Mouse (Mus musculus) limb, embryonic 11.5 days (tissue): Measurements from ENCODE around the gene Rpl22. TPM values are rescaled to one million over a fixed set of nuclear protein-coding genes. Genes with fewer than 3 reads are reported as not detected.

Experiments
- ATAC-seq: fragments of 200-750 bp; cut with Nextera tagmentation; 2 replicates; pipeline ENCODE4 v1.8.0; 2017; ENCODE audit warnings: low read depth; ENCODE audit not compliant: insufficient number of reproducible peaks, low FRiP score, low TSS enrichment
- DNase-seq: peaks from one replicate; pipeline ENCODE4 v3.0.0-alpha.2; 2015; ENCODE audit warnings: low spot score
- H3K27ac ChIP-seq: fragments of 300-500 bp; sonication (generic); replicated peaks from 2 replicates; pipeline ENCODE4 v1.5.1; 2014; ENCODE audit warnings: low read depth, mild to moderate bottlenecking, low read length
- H3K27me3 ChIP-seq: fragments of 300-500 bp; sonication (generic); 2 replicates; pipeline ENCODE4 v1.6.1; 2014; ENCODE audit warnings: mild to moderate bottlenecking, low read length, mixed read lengths; ENCODE audit not compliant: control insufficient read depth, insufficient read depth
- H3K36me3 ChIP-seq: fragments of 300-500 bp; sonication (generic); 2 replicates; pipeline ENCODE4 v1.6.1; 2014; ENCODE audit warnings: mild to moderate bottlenecking, low read length, moderate library complexity, mixed read lengths; ENCODE audit not compliant: control insufficient read depth, insufficient read depth
- H3K4me1 ChIP-seq: fragments of 300-500 bp; sonication (generic); 2 replicates; pipeline ENCODE4 v1.6.1; 2014; ENCODE audit warnings: low read length, mixed read lengths; ENCODE audit not compliant: control insufficient read depth, insufficient read depth
- H3K4me2 ChIP-seq: fragments of 300-500 bp; sonication (generic); 2 replicates; pipeline ENCODE4 v1.6.1; 2014; ENCODE audit warnings: low read depth, mild to moderate bottlenecking, moderate library complexity; ENCODE audit not compliant: severe bottlenecking
- H3K4me3 ChIP-seq: fragments of 300-500 bp; sonication (generic); 2 replicates; pipeline ENCODE4 v1.5.1; 2014; ENCODE audit warnings: low read depth, low read length
- H3K9ac ChIP-seq: fragments of 300-500 bp; sonication (generic); 2 replicates; pipeline ENCODE4 v1.6.1; 2014; ENCODE audit warnings: mild to moderate bottlenecking, low read length
- H3K9me3 ChIP-seq: fragments of 300-500 bp; sonication (generic); 2 replicates; pipeline ENCODE4 v1.6.1; 2016; ENCODE audit warnings: low read length; ENCODE audit not compliant: control insufficient read depth
- WGBS: fragments of 180-500 bp; shearing (Covaris S2); extraction: QIAGEN DNeasy Blood & Tissue Kit; methylation state at CpG from one replicate; pipeline ENCODE4 v1.1.7; 2014; 5-methylcytosine and 5-hydroxymethylcytosine counted together
- polyA plus RNA-seq: library from polyadenylated mRNA; unstranded; fragments of >200 nt; fragmentation: Nextera tagmentation; extraction: Ambion mirVana; gene quantifications from 2 replicates; pipeline ENCODE4 v1.2.1, GENCODE M21; 2014

Gene Rpl22
- polyA plus RNA-seq, 1 experiment from 2014 or later, result 467 TPM

- no peaks in the 10 kb centered on the region for H3K4me1 ChIP-seq
- H3K36me3 ChIP-seq, result peaks cover 31% of the 10 kb centered on the region
- H3K9me3 ChIP-seq, result no peaks in the 10 kb centered on the region
- DNase-seq, result no peak
- H3K4me2 ChIP-seq, result no peak overlapping the region
- H3K4me3 ChIP-seq, result no peak overlapping the region
- H3K27me3 ChIP-seq, result peaks cover 16% of the 10 kb centered on the region
- 96% methylated on average over 12 of the region's 12 CpGs for WGBS
- no peak overlapping the region for H3K27ac ChIP-seq
- ATAC-seq, result no peak
- no peak overlapping the region for H3K9ac ChIP-seq
Observed at GRCm38 (mm10) chr4:152333587-152333986, 8.0 kb downstream of the Rpl22 start.

- WGBS, result 35% methylated on average over 6 of the region's 6 CpGs
- H3K4me3 ChIP-seq, result no peak overlapping the region
- ATAC-seq, result no peak
Observed at GRCm38 (mm10) chr4:152337772-152338171, 12.2 kb downstream of the Rpl22 start.

GRCm38 (mm10) chr4:152338419-152339292, 13.1 kb downstream of the Rpl22 start, which contains the start of gene Chd5:
Chd5 (plus strand) TSS chr4:152338651.
- 1% methylated on average over 47 of the region's 120 CpGs for WGBS
- Histone ChIP-seq H3K36me3 (peaks cover 5% of the 10 kb centered on the region), H3K27me3 (peaks cover 40% of the 10 kb centered on the region), H3K4me3 (peak within 1 kb of the TSS; percentile 44), H3K4me1 (peaks cover 10% of the 10 kb centered on the region; the same call in 1 of the 2 replicates), H3K9ac (peak within 1 kb of the TSS; percentile 37), H3K9me3 (no peaks in the 10 kb centered on the region), H3K27ac (no peak within 1 kb of the TSS), H3K4me2 (peak within 1 kb of the TSS; percentile 99)
- DNase-seq (no peak), ATAC-seq (no peak)

More at GRCm38 (mm10) chr4:152337772-152338171, 12.2 kb downstream of the Rpl22 start:
- H3K36me3 ChIP-seq, result peaks cover 12% of the 10 kb centered on the region
- H3K4me1 ChIP-seq, result peaks cover 10% of the 10 kb centered on the region; the same call in 1 of the 2 replicates
- H3K9me3 ChIP-seq, result no peaks in the 10 kb centered on the region
- H3K27me3 ChIP-seq, result peaks cover 40% of the 10 kb centered on the region
- H3K4me2 ChIP-seq, result no peak overlapping the region
- DNase-seq, result no peak
- no peak overlapping the region for H3K27ac ChIP-seq
- no peak overlapping the region for H3K9ac ChIP-seq

GRCm38 (mm10) chr4:152339293-152339790, 13.8 kb downstream of the Rpl22 start:
- DNase-seq, result no peak
- WGBS, result 4% methylated on average over 7 of the region's 26 CpGs
- Histone ChIP-seq H3K36me3 (peaks cover under 1% of the 10 kb centered on the region), H3K9me3 (no peaks in the 10 kb centered on the region), H3K4me2 (peak overlapping the region; percentile 99), H3K9ac (peak overlapping the region; percentile 37), H3K27me3 (peaks cover 40% of the 10 kb centered on the region), H3K27ac (no peak overlapping the region), H3K4me1 (peaks cover 10% of the 10 kb centered on the region; the same call in 1 of the 2 replicates), H3K4me3 (peak overlapping the region; percentile 44)
- ATAC-seq, result no peak

- no peak overlapping the region for H3K4me3 ChIP-seq
- no peak overlapping the region for H3K4me2 ChIP-seq
- DNase-seq (peak; percentile 38), ATAC-seq (no peak)
- H3K27me3 ChIP-seq, result peaks cover 42% of the 10 kb centered on the region
- H3K27ac ChIP-seq, result no peak overlapping the region
- H3K4me1 ChIP-seq, result peaks cover 10% of the 10 kb centered on the region; the same call in 1 of the 2 replicates
- no peaks in the 10 kb centered on the region; the same call in 1 of the 2 replicates for H3K36me3 ChIP-seq
- H3K9ac ChIP-seq, result no peak overlapping the region
- no peaks in the 10 kb centered on the region for H3K9me3 ChIP-seq
- WGBS, result 37% methylated on average over 13 of the region's 15 CpGs
Observed at GRCm38 (mm10) chr4:152340584-152341284, 15.2 kb downstream of the Rpl22 start.

GRCm38 (mm10) chr4:152343296-152343695, 17.8 kb downstream of the Rpl22 start:
- DNase-seq, result peak; percentile 45

GRCm38 (mm10) chr4:152344651-152345050, 19.1 kb downstream of the Rpl22 start:
- Histone ChIP-seq H3K36me3 (no peaks in the 10 kb centered on the region), H3K9ac (no peak overlapping the region), H3K4me3 (no peak overlapping the region), H3K4me2 (no peak overlapping the region), H3K9me3 (no peaks in the 10 kb centered on the region), H3K27me3 (peaks cover 22% of the 10 kb centered on the region), H3K4me1 (0 out of 2 replicates have a peak, but pooled peaks cover 2% of the 10 kb centered on the region), H3K27ac (no peak overlapping the region)
- DNase-seq (no peak), ATAC-seq (no peak)
- WGBS, result 68% methylated on average over 7 of the region's 7 CpGs

More at GRCm38 (mm10) chr4:152343296-152343695, 17.8 kb downstream of the Rpl22 start:
- H3K27ac ChIP-seq, result no peak overlapping the region
- no peak overlapping the region for H3K9ac ChIP-seq
- no peak for ATAC-seq
- H3K4me3 ChIP-seq, result no peak overlapping the region
- H3K36me3 ChIP-seq, result no peaks in the 10 kb centered on the region; the same call in 1 of the 2 replicates
- no peaks in the 10 kb centered on the region for H3K9me3 ChIP-seq
- H3K4me1 ChIP-seq, result peaks cover 10% of the 10 kb centered on the region; the same call in 1 of the 2 replicates
- 16% methylated on average over 5 of the region's 5 CpGs for WGBS
- no peak overlapping the region for H3K4me2 ChIP-seq
- H3K27me3 ChIP-seq, result peaks cover 30% of the 10 kb centered on the region
